Mouse (Mus musculus) small intestine, adult 2 months (tissue): ENCODE measurements around the gene Gtpbp6. TPM values are rescaled to one million over a fixed set of nuclear protein-coding genes. Genes with fewer than 3 reads are reported as not detected.
"Not testable (repeated sequence)": the region's sequence is repeated elsewhere in the genome, so short reads cannot be mapped to it uniquely, and the experiment has no call there.

Experiments
- H3K27ac ChIP-seq: fragments of 200-500 bp; 2 replicates; pipeline ENCODE4 v1.5.1; 2012; ENCODE audit warnings: low read depth, low read length, control low read depth, inconsistent platforms; ENCODE audit not compliant: insufficient read depth
- H3K27me3 ChIP-seq: fragments of 200-500 bp; 2 replicates; pipeline ENCODE4 v1.6.1; 2012; ENCODE audit warnings: mild to moderate bottlenecking, moderate library complexity, low read length, inconsistent platforms; ENCODE audit not compliant: control insufficient read depth, insufficient read depth
- H3K36me3 ChIP-seq: fragments of 200-500 bp; 2 replicates; pipeline ENCODE4 v1.6.1; 2012; ENCODE audit warnings: mild to moderate bottlenecking, low read length, control low read depth, inconsistent platforms; ENCODE audit not compliant: control insufficient read depth, insufficient read depth
- H3K4me1 ChIP-seq: fragments of 200-500 bp; 2 replicates; pipeline ENCODE4 v1.6.1; 2012; ENCODE audit warnings: low read length, inconsistent platforms, mixed read lengths; ENCODE audit not compliant: control insufficient read depth, insufficient read depth, insufficient read length
- H3K4me3 ChIP-seq: fragments of 200-500 bp; 2 replicates; pipeline ENCODE4 v1.5.1; 2012; ENCODE audit warnings: low read depth, mild to moderate bottlenecking, control low read depth, inconsistent platforms, low read length, moderate library complexity
- CTCF ChIP-seq: fragments of 200-500 bp; IDR thresholded peaks from 2 replicates; pipeline ENCODE4 v1.5.1; 2012; ENCODE audit warnings: low read depth, mild to moderate bottlenecking, control low read depth, inconsistent platforms, low read length, moderate library complexity, mixed read lengths; ENCODE audit not compliant: insufficient replicate concordance, insufficient read length; ENCODE audit errors: extremely low read depth
- POLR2A ChIP-seq: fragments of 200-500 bp; IDR thresholded peaks from 2 replicates; pipeline ENCODE4 v1.6.1; 2012; ENCODE audit warnings: low read depth, mild to moderate bottlenecking, control low read depth, inconsistent platforms, low read length, moderate library complexity
- WGBS: fragments of 180-500 bp; shearing (Covaris S2); methylation state at CpG from one replicate; pipeline ENCODE4 v1.1.7; 2018; 5-methylcytosine and 5-hydroxymethylcytosine counted together
- polyA plus RNA-seq: library from polyadenylated mRNA; depleted of rRNA; stranded (reverse); fragments of >200 nt; gene quantifications from 2 replicates; pipeline ENCODE4 v1.2.3, GENCODE M21; 2012

Gene Gtpbp6
- polyA plus RNA-seq, 1 experiment = 101 TPM

DNA sequence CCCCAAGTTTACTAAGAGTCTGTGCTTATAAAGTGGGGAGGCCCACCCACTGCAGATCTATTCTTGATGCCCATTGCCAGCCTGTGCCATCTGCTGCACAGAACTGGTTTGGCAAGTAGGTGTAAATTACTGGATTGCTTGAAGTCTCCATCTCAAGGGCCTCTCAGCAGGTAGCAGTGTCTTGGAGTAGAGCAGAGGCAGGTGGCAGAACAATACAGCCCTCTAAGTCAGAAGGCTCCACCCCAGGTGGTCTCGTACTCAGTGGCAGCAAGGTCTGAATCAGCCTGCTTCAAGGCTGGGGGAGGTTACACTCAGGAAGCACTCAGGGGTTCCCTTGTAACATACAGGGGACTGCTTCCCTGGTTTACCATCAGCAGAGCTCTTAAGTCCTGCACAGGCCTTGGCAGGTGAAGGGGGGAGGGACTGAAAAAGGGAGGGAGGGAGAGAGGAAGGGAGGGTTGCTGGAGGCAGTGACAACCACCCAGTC, 9.0 kb downstream of the Gtpbp6 start:
- Histone ChIP-seq H3K27ac (no peak overlapping the region), H3K36me3 (peaks cover 10% of the 10 kb centered on the region), H3K4me3 (no peak overlapping the region), H3K4me1 (peaks cover 15% of the 10 kb centered on the region), H3K27me3 (no peaks in the 10 kb centered on the region)
- TF ChIP-seq CTCF (no peak), POLR2A (no peak)
- WGBS = 32% methylated on average over 1 of the region's 1 CpGs

DNA sequence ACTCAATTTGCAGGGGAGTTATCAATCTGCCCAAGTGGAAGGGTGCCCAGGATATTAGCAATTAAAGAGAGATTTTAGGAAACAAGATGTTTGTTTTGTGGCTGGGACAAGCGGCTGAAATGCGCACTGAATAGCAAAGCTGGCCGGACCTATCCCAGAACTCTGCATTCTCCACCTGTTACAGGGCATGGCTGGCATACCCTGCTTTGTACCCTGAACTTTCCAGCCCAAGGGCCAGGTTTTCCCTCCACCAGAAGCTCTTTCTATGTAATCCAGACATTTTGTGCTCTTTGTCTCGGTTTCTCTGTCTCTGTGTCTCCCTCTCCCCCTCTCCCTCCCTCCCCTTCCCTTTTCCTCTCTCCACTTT, 13.2 kb downstream of the Gtpbp6 start:
- no peaks in the 10 kb centered on the region for H3K36me3 ChIP-seq
- peaks cover 1% of the 10 kb centered on the region; the same call in 1 of the 2 replicates for H3K4me1 ChIP-seq
- H3K27me3 ChIP-seq = no peaks in the 10 kb centered on the region
- H3K4me3 ChIP-seq = peak overlapping the region; percentile 65
- TF ChIP-seq CTCF = no peak
- TF ChIP-seq POLR2A = no peak
- 0% methylated on average over 4 of the region's 4 CpGs for WGBS
- peak overlapping the region; percentile 47 for H3K27ac ChIP-seq

DNA sequence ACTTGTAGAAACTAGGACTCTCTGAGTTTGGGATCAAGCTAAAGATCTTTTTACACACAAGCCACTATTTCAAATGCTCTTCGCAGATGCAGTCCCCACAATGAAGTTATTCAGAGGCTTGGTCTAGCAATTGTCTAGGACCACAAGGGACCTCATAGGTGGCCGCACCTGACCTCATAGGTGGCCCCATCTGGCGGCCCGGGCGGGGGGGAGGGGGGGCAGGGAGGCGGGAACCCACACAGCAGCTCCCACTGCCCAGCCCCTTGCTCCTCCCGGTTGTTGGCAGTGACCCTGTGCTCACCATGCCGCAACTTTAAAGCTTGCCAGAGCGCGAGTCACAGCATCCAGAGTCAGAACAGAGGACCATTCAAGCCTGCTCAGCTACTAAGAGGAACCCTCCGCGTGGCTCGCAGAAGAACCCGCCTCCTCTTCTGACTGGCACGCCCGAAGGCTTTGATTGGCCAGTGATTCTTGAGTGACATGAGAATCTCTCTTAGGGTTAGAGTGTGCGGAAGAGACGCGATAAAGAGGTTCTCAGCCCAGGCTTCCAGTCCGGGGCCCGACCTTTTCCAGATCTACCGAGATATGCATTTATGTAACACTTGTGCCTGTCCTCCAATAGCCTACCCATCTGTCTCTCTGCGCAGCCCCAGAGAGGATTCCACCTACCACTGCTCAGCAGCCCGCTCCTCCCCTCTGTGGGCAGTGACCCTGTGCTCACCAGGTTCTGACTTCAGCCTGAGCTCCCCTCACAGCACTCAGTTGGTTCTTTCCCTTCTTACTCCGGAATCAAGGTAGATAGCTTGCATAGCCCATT, 13.8 kb downstream of the Gtpbp6 start, which contains the start of gene Gm35315:
TSS of gene Gm35315 (minus strand) at position 391 of the 817 bp plus-strand sequence.
- 0 out of 2 replicates have a peak, but pooled peaks have one; percentile 47 for TF ChIP-seq POLR2A
- TF ChIP-seq CTCF = no peak
- no peaks in the 10 kb centered on the region for H3K27me3 ChIP-seq
- WGBS = 2% methylated on average over 25 of the region's 25 CpGs

DNA sequence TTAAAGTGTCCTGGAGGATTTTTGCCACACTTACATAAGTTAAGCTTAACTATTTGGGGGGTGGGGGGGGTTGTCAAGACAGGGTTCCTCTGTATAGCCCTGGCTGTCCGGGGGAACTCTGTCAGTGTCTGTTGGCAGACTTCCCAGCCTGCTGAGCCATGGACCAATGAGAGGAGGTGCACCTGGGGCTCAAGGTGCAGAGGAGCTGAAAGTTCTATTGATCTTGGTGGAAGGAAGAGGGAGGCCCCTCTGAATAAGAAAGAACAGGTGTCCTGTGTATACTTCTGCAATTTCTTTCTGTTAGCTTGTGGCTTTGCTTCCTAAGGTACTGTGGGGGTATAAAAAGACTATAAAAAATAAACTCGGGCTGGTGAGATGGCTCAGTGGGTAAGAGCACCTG, 16.5 kb downstream of the Gtpbp6 start:
- Histone ChIP-seq H3K36me3 (no peaks in the 10 kb centered on the region), H3K27me3 (no peaks in the 10 kb centered on the region), H3K4me1 (0 out of 2 replicates have a peak, but pooled peaks cover 1% of the 10 kb centered on the region), H3K27ac (no peak overlapping the region), H3K4me3 (no peak overlapping the region)
- TF ChIP-seq POLR2A = no peak
- TF ChIP-seq CTCF = no peak
- WGBS = 20% methylated on average over 2 of the region's 2 CpGs

More for the DNA sequence above, 13.8 kb downstream of the Gtpbp6 start, which contains the start of gene Gm35315:
- H3K4me1 ChIP-seq = 0 out of 2 replicates have a peak, but pooled peaks cover 1% of the 10 kb centered on the region
- peak within 1 kb of the TSS; percentile 47 for H3K27ac ChIP-seq
- peak within 1 kb of the TSS; percentile 65 for H3K4me3 ChIP-seq
- H3K36me3 ChIP-seq = no peaks in the 10 kb centered on the region

DNA sequence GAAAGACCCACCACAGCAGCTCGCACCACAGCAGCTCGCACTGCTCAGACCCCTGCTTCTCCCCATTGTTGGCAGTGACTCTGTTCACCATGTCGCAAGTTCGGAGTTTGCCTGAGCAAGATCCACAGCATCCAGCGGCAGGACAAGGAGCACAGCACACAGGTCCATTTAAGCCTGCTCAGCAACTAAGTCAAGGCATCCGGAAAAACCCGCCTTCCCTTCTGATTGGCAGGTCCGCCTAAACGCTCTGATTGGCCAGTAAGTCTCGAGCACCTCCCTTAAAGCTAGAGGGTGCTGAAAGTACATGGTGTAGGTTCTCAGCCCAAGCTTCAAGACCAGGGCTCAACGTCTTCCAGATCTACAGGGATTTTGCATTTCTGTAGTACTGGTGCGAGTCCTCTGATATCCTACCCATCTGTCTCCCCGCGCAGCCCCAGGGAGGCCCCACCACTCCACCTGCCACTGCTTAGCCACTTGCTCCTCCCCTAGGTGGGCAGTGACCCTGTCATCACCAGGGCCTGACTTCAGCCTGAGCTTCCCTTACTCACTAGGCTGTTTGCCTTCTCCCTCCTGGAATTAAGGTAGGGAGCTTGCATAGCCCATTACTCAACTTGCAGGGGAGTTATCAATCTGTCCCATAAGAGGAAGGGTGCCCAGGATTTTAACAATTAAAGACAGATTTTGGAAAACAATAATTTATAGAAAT, 21.7 kb downstream of the Gtpbp6 start:
- 70% methylated on average over 14 of the region's 14 CpGs for WGBS
- H3K27me3 ChIP-seq = no peaks in the 10 kb centered on the region
- no peak overlapping the region for H3K4me3 ChIP-seq
- no peaks in the 10 kb centered on the region for H3K4me1 ChIP-seq
- H3K36me3 ChIP-seq = no peaks in the 10 kb centered on the region
- no peak overlapping the region for H3K27ac ChIP-seq
- TF ChIP-seq POLR2A (no peak), CTCF (no peak)

DNA sequence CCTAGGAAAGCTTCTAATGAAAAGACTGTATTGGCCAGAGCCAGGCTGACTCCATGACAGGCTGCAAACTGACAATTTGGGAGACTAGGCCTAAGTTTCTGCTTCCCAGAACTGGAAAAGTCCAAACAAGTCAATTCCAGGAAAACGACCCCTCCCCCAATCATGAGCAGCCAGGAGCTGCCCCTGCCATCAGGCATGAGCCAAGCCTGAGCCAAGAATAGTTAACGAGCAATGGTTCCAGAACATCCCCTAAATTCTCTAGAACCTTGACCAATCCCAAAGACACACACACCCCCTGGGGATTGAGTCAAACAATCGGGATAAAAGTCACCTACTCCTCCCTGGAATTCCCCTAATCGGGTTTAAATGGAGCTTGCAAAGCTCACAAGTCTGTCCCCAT, 25.0 kb downstream of the Gtpbp6 start:
- Histone ChIP-seq H3K27ac (no peak overlapping the region), H3K36me3 (no peaks in the 10 kb centered on the region), H3K4me1 (no peaks in the 10 kb centered on the region), H3K4me3 (no peak overlapping the region), H3K27me3 (no peaks in the 10 kb centered on the region)
- WGBS = 83% methylated on average over 4 of the region's 4 CpGs
- TF ChIP-seq CTCF (no peak), POLR2A (no peak)

DNA sequence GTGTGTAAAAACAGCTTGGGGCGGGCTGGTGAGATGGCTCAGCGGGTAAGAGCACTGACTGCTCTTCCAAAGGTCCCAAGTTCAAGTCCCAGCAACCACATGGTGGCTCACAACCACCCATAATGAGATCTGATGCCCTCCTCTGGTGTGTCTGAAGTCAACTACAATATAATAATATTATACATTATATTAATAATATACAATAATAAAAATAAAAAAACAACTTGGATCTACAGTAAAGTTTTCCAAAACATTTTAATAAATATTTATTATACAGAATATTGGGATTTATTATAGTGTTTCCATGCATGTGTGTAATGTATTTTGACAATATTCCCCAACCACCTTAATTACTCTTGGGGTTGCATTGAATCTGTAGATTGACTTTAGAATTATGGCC, 35.6 kb downstream of the Gtpbp6 start, which contains the start of gene Gm17655:
TSS of gene Gm17655 (minus strand) at position 101 of the 400 bp plus-strand sequence.
- H3K36me3 ChIP-seq, H3K4me3 ChIP-seq, H3K27me3 ChIP-seq, H3K4me1 ChIP-seq, H3K27ac ChIP-seq: not testable (repeated sequence)
- WGBS = 92% methylated on average over 2 of the region's 2 CpGs
